In the genomic region with DNA sequence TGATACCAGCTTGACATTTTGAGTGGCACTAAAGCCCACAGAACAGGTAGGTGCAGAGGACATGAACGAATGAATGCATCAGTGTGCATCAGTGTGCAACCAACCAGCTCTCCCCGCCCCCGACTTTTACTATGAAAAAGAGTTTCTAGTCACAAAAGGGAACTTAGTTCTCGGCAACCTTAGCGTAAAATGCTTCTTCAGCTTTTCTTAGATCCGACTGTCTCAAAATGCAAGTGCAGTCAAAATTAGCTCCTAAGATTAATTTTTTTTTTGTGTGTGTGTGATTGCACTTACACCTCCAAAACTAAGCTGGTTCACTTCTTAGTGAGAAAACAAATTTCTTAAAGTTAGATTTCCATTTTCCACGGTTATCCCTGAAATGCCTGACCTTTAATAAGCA, we compare ENCODE assay signal across 17 mouse cellular contexts.
"Had no signal": no experiment of that assay in that cellular context is flagged by ENCODE, and none has a peak within 500 bp of the region (broad histone marks: within the 10 kb centered on the region; RNA-seq: fewer than 3 reads in every experiment).

No protein-coding gene starts in this region.

- DNase-seq: kidney, adult 18-20 months; kidney, postnatal 10 days; kidney, postnatal 4 days; liver; lung, embryonic 14.5 days; lung, postnatal 10 days; midbrain, embryonic 14.5 days; right cerebral cortex, postnatal 4 days; thymus, adult 2 months; thymus, postnatal 25 days had no signal

- H3K4me1 ChIP-seq: intestine, embryonic 15.5 days; liver, embryonic 15.5 days; neural tube, embryonic 15.5 days had no signal

- H3K36me3 ChIP-seq: intestine, embryonic 15.5 days; limb, embryonic 12.5 days; liver, embryonic 15.5 days; midbrain, embryonic 10.5 days; neural tube, embryonic 15.5 days had no signal

- H3K9ac ChIP-seq: intestine, embryonic 15.5 days; limb, embryonic 12.5 days; liver, embryonic 15.5 days; lung, embryonic 14.5 days; neural tube, embryonic 15.5 days had no signal

- H3K4me2 ChIP-seq: intestine, embryonic 15.5 days; limb, embryonic 12.5 days; liver, embryonic 15.5 days; lung, embryonic 14.5 days; neural tube, embryonic 15.5 days had no signal

- H3K9me3 ChIP-seq: intestine, embryonic 15.5 days; limb, embryonic 12.5 days; liver, embryonic 15.5 days; midbrain, embryonic 10.5 days; neural tube, embryonic 15.5 days had no signal

- H3K4me3 ChIP-seq: intestine, embryonic 15.5 days; left cerebral cortex, adult 2 months; limb, embryonic 12.5 days; liver, embryonic 15.5 days; midbrain, embryonic 10.5 days; myocyte; neural tube, embryonic 15.5 days had no signal

- ATAC-seq: intestine, embryonic 15.5 days had no signal

- H3K27ac ChIP-seq: intestine, embryonic 15.5 days; left cerebral cortex, adult 2 months; limb, embryonic 12.5 days; liver, embryonic 15.5 days; midbrain, embryonic 10.5 days; neural tube, embryonic 15.5 days had no signal

- H3K27me3 ChIP-seq: intestine, embryonic 15.5 days; limb, embryonic 12.5 days; liver, embryonic 15.5 days; neural tube, embryonic 15.5 days had no signal
